Mouse (Mus musculus) liver, adult 2 months (tissue): ENCODE measurements around the gene Gm42906. TPM values are rescaled to one million over a fixed set of nuclear protein-coding genes. Genes with fewer than 3 reads are reported as not detected.

Experiments used
- DNase-seq: peaks from one replicate; pipeline ENCODE4 v3.0.0-alpha.2; 2011; ENCODE audit warnings: low read depth, low spot score; ENCODE audit errors: extremely low read depth
- H3K27ac ChIP-seq: fragments of 200-500 bp; replicated peaks from 2 replicates; pipeline ENCODE4 v1.5.1; 2012; ENCODE audit warnings: low read depth, mild to moderate bottlenecking, control low read depth, inconsistent platforms, low read length; ENCODE audit not compliant: insufficient read depth
- H3K27me3 ChIP-seq: fragments of 200-500 bp; 2 replicates; pipeline ENCODE4 v1.6.1; 2012; ENCODE audit warnings: mild to moderate bottlenecking, moderate library complexity, low read length, inconsistent platforms; ENCODE audit not compliant: control insufficient read depth, insufficient read depth
- H3K36me3 ChIP-seq: fragments of 200-500 bp; 2 replicates; pipeline ENCODE4 v1.6.1; 2012; ENCODE audit warnings: low read length, inconsistent platforms; ENCODE audit not compliant: control insufficient read depth, insufficient read depth
- H3K4me1 ChIP-seq: fragments of 200-500 bp; 2 replicates; pipeline ENCODE4 v1.6.1; 2011; ENCODE audit warnings: low read length; ENCODE audit not compliant: control insufficient read depth, insufficient read depth
- H3K4me3 ChIP-seq: fragments of 200-500 bp; 2 replicates; pipeline ENCODE4 v1.5.1; 2011; ENCODE audit warnings: low read depth, mild to moderate bottlenecking, control low read depth, low read length, moderate library complexity; ENCODE audit not compliant: insufficient read depth
- H3K79me2 ChIP-seq: fragments of 200-500 bp; 2 replicates; pipeline ENCODE4 v1.6.1; 2012; ENCODE audit warnings: inconsistent platforms, mild to moderate bottlenecking, low read length, moderate library complexity; ENCODE audit not compliant: control insufficient read depth, insufficient read depth
- H3K9ac ChIP-seq: fragments of 200-500 bp; 2 replicates; pipeline ENCODE4 v1.6.1; 2012; ENCODE audit warnings: low read depth, mild to moderate bottlenecking, control low read depth, inconsistent platforms, low read length
- CTCF ChIP-seq: fragments of 200-500 bp; IDR thresholded peaks from 2 replicates; pipeline ENCODE4 v1.5.1; 2011; ENCODE audit warnings: low read depth, low read length, control low read depth
- POLR2A ChIP-seq: fragments of 200-500 bp; IDR thresholded peaks from 2 replicates; pipeline ENCODE4 v1.6.1; 2011; ENCODE audit warnings: low read length, control low read depth; ENCODE audit not compliant: insufficient read depth; ENCODE audit errors: extremely low read depth
- WGBS: fragments of 180-500 bp; shearing (Covaris S2); methylation state at CpG from one replicate; pipeline ENCODE4 v1.1.7; 2018; 5-methylcytosine and 5-hydroxymethylcytosine counted together
- polyA plus RNA-seq: library from polyadenylated mRNA; depleted of rRNA; stranded (reverse); fragments of >200 nt; gene quantifications from 2 replicates; pipeline ENCODE4 v1.2.3, GENCODE M21; 2012
- total RNA-seq: library from RNA; depleted of rRNA; stranded (reverse); fragments of >200 nt; gene quantifications from 2 replicates; pipeline ENCODE4 v1.2.3, GENCODE M21; 2014

Gm42906 gene
- total and polyA plus RNA-seq, 2 experiments = not detected

- H3K79me2 ChIP-seq = no peaks in the 10 kb centered on the region
- TF ChIP-seq CTCF (no peak), POLR2A (no peak)
- H3K36me3 ChIP-seq = no peaks in the 10 kb centered on the region
- no peak for DNase-seq
- H3K9ac ChIP-seq = peak overlapping the region; percentile 87
- WGBS = 11% methylated on average over 1 of the region's 1 CpGs
- no peak overlapping the region; the same call in 1 of the 2 replicates for H3K4me3 ChIP-seq
- H3K27ac ChIP-seq = peak overlapping the region; percentile 100
- H3K27me3 ChIP-seq = no peaks in the 10 kb centered on the region
- H3K4me1 ChIP-seq = peaks cover 22% of the 10 kb centered on the region
Measured at GRCm38 (mm10) chr5:151409282-151409681, 18.7 kb downstream of the Gm42906 start.

DNA sequence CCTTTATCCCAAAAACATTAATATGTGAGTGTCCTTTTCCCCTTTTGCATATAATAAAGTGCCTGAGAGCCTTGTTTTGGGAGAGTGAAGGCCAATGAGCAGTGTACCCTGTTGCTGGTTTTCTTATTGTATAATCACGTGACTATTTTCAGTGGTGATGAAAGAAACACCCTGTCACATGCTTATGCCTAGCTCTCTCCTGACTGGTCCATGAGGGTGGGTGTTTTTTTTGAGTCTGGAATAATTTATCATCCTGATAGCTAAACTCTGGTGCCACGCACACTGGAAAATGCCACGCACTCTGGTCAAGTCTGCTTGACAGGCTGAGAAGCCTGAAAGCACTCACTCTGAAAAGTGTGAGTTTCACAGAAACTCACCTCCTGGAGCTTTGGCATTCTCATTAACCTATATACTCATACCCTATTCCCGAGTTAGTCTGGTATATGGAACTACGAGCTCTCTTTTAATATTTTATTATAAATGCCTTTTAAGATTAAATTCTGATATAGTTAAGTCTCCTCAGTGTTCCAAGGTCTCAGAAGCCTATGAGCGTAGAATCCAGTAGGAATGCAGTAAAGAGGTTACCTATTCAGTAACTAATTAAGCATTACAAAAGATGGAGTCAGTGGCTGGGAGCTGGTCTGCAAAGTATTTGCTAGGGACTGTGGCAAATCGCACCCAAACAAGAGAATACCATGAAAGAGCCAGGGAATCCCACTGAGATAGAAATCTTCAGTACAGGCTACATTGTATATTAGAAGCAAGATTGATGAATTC is 19.7 kb downstream of the Gm42906 start:
- TF ChIP-seq POLR2A = no peak
- TF ChIP-seq CTCF = no peak
- H3K9ac ChIP-seq = 0 out of 2 replicates have a peak overlapping the region, but pooled peaks have one; percentile 28
- no peaks in the 10 kb centered on the region for H3K27me3 ChIP-seq
- H3K27ac ChIP-seq = peak overlapping the region; percentile 99
- H3K36me3 ChIP-seq = no peaks in the 10 kb centered on the region
- no peak overlapping the region for H3K4me3 ChIP-seq
- DNase-seq = peak; percentile 87
- no peaks in the 10 kb centered on the region for H3K79me2 ChIP-seq
- 25% methylated on average over 7 of the region's 7 CpGs for WGBS
- H3K4me1 ChIP-seq = peaks cover 22% of the 10 kb centered on the region

GRCm38 (mm10) chr5:151407493-151407892 is 20.5 kb downstream of the Gm42906 start:
- no peaks in the 10 kb centered on the region for H3K79me2 ChIP-seq
- peak; percentile 76 for DNase-seq
- 29% methylated on average over 3 of the region's 3 CpGs for WGBS
- no peaks in the 10 kb centered on the region for H3K36me3 ChIP-seq
- TF ChIP-seq POLR2A = no peak
- no peak for TF ChIP-seq CTCF
- no peaks in the 10 kb centered on the region for H3K27me3 ChIP-seq
- H3K4me1 ChIP-seq = peaks cover 18% of the 10 kb centered on the region
- no peak overlapping the region; the same call in 1 of the 2 replicates for H3K4me3 ChIP-seq
- H3K9ac ChIP-seq = no peak overlapping the region
- H3K27ac ChIP-seq = peak overlapping the region; percentile 99

DNA sequence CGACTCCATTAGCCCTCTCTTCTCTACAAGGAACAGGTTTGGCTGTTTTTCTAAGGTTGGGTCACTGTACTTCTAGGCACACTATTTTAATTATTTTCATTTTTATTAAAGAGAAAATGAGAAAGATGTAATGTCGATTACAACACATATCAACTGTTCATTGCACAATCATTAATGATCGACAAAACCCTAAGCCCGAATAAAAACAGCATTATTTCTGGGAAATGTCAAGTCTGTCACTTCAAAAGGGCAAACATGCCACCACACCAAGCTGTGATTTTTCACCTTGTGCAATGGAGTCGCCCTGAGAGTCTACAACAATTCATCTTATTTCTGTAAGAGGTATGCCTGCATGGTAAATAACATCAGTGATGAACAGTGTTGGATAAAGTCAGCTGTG is 21.7 kb downstream of the Gm42906 start:
- peak; percentile 91 for DNase-seq
- Histone ChIP-seq H3K36me3 (no peaks in the 10 kb centered on the region), H3K27me3 (no peaks in the 10 kb centered on the region), H3K79me2 (no peaks in the 10 kb centered on the region), H3K9ac (peak overlapping the region; percentile 30; the same call in 1 of the 2 replicates), H3K4me3 (peak overlapping the region; percentile 9; the same call in 1 of the 2 replicates), H3K27ac (peak overlapping the region; percentile 56; the same call in 1 of the 2 replicates), H3K4me1 (peaks cover 14% of the 10 kb centered on the region)
- WGBS = 21% methylated on average over 5 of the region's 5 CpGs
- TF ChIP-seq CTCF = no peak
- no peak for TF ChIP-seq POLR2A

GRCm38 (mm10) chr5:151405314-151405903 is 22.6 kb downstream of the Gm42906 start:
- no peak for TF ChIP-seq CTCF
- TF ChIP-seq POLR2A = peak; percentile 30; the same call in 1 of the 2 replicates
- peak overlapping the region; percentile 94 for H3K27ac ChIP-seq
- no peaks in the 10 kb centered on the region for H3K36me3 ChIP-seq
- H3K4me3 ChIP-seq = no peak overlapping the region
- no peaks in the 10 kb centered on the region for H3K27me3 ChIP-seq
- peaks cover 10% of the 10 kb centered on the region for H3K4me1 ChIP-seq
- DNase-seq = peak; percentile 92
- WGBS = 23% methylated on average over 8 of the region's 8 CpGs
- peak overlapping the region; percentile 60 for H3K9ac ChIP-seq
- no peaks in the 10 kb centered on the region for H3K79me2 ChIP-seq
